Comparison of ENCODE assay signal across 1 mouse cellular context in the genomic region with DNA sequence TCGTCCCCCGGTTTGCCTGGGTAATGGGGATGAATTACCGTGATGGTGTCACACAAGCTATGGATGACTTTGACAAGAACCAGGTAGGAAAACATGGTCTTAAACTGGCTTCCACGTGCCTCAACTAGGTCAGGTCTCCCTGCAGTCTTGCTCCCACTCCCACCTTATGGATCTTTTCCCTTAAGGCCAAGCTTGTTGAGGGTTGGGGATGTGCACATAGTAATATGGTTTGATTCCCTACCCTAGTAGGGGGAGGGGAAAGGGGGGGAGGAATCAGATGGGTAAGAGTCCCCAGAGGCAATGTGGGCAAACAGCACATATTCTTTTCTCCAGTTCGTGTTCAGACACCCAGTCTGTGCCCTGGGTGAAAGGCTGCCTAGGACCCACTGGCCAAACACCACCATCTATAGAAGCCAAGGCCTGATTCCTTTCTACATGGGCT.
TF ChIP-seq lines count a peak whose summit lies in the region.

No protein-coding gene starts in this region.

TF ChIP-seq in CH12.LX, 34 proteins besides CTCF, POLR2A, EP300 and RAD21:
- TF ChIP-seq CHD1 (IDR thresholded peaks at IDR 0.05; ENCODE audit: low read depth, low read length) = no peak
- no peak for TF ChIP-seq E2F4 (IDR thresholded peaks at IDR 0.05; ENCODE audit: insufficient replicate concordance, low read depth, low read length)
- no peak for TF ChIP-seq NELFE (IDR thresholded peaks at IDR 0.05; ENCODE audit: low read depth, low read length)
- no peak for TF ChIP-seq ZNF384 (IDR thresholded peaks at IDR 0.05; ENCODE audit: low read depth, low read length)
- no peak for TF ChIP-seq MAZ (IDR thresholded peaks at IDR 0.05; ENCODE audit: low read depth, low read length)
- TF ChIP-seq ZMIZ1 (IDR thresholded peaks at IDR 0.05; ENCODE audit: low read depth, low read length) = peak; percentile 68
- no peak for TF ChIP-seq JUND (conservative IDR thresholded peaks at IDR 0.05; ENCODE audit: low read depth, low read length)
- no peak for TF ChIP-seq USF1 (IDR thresholded peaks at IDR 0.05; ENCODE audit: low read depth, low read length)
- TF ChIP-seq NRF1 (IDR thresholded peaks at IDR 0.05; ENCODE audit: low read depth, low read length) = no peak
- peak; percentile 65; the same call in 1 of the 2 replicates for TF ChIP-seq CHD2 (IDR thresholded peaks at IDR 0.05; ENCODE audit: low read length)
- TF ChIP-seq JUN (IDR thresholded peaks at IDR 0.05; ENCODE audit: insufficient read depth, low read depth, low read length) = no peak
- TF ChIP-seq KAT2A (IDR thresholded peaks at IDR 0.05; ENCODE audit: insufficient replicate concordance, low read length) = no peak
- TF ChIP-seq POLR2AphosphoS2 (IDR thresholded peaks at IDR 0.05; ENCODE audit: low read depth, low read length) = peak; percentile 97
- no peak for TF ChIP-seq MYC (IDR thresholded peaks at IDR 0.05; ENCODE audit: low read depth, low read length)
- no peak for TF ChIP-seq TCF12 (IDR thresholded peaks at IDR 0.05; ENCODE audit: low read depth, low read length)
- TF ChIP-seq HCFC1 (IDR thresholded peaks at IDR 0.05; ENCODE audit: low read depth, low read length) = no peak
- no peak for TF ChIP-seq IRF4 (IDR thresholded peaks at IDR 0.05; ENCODE audit: low read depth, low read length)
- TF ChIP-seq TBP (conservative IDR thresholded peaks at IDR 0.05; ENCODE audit: low read depth, low read length) = no peak
- no peak for TF ChIP-seq SIN3A (IDR thresholded peaks at IDR 0.05; ENCODE audit: low read length)
